Mouse (Mus musculus): Measurements from ENCODE around the gene Wdr63. TPM values are rescaled to one million over a fixed set of nuclear protein-coding genes. Genes with fewer than 3 reads are reported as not detected.

Wdr63 gene
- total and polyA plus RNA-seq, 2 experiments, result 0.17 to 0.18 TPM

DNA sequence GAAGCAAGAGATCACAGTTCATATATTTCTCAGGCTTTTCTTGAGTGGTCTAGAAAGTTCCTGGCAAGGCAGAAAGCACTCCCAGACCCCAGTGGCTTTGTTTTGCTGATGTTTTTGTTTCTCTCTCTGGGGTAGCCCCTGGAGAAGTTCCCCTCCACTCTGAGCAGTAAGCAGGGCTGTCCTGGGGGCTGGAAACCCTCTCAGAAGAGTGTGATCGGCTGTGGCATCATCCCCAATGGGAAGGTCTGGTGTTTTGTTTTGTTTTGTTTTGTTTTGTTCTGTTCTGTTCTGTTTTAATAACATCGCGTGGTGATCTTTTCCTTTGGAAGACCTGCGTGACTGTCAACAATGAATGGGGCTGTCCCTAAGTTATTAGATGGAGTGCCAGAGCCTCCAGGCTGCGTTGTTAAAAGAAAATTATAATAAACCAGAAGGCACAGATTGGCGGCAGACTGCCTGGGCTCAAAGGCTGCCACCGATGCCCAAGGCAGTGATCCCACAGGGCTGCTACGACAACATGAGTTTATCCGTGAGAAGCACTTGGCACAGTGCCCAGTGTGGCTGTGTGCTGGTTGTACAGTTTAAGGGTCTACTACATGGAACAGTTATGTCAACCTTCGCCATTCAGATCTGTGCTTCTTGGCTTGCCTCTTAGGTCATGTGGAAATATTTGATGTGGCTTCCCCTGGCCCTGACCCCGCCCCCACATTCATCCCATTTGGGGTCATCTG is 56.5 kb downstream of the Wdr63 start:
- H3K79me2 ChIP-seq (ENCODE audit: control insufficient read depth, insufficient read depth, low read length), result no peaks in the 10 kb centered on the region
- no peaks in the 10 kb centered on the region for H3K36me3 ChIP-seq (ENCODE audit: control insufficient read depth, insufficient read depth, low read length)
- no peaks in the 10 kb centered on the region for H3K4me1 ChIP-seq (ENCODE audit: control insufficient read depth, insufficient read depth, low read length)
- DNase-seq (ENCODE audit: extremely low read depth, low read depth, low spot score), result no peak
- no peak overlapping the region for H3K9ac ChIP-seq (ENCODE audit: low read depth, low read length)
- no peak overlapping the region for H3K27ac ChIP-seq (replicated peaks; ENCODE audit: insufficient read depth, low read depth, low read length)
- WGBS, result 64% methylated on average over 11 of the region's 11 CpGs
- H3K4me3 ChIP-seq (ENCODE audit: insufficient read depth, low read depth, low read length), result no peak overlapping the region
- no peaks in the 10 kb centered on the region for H3K27me3 ChIP-seq (ENCODE audit: control insufficient read depth, insufficient read depth, low read length)
- TF ChIP-seq POLR2A (IDR thresholded peaks at IDR 0.05; ENCODE audit: extremely low read depth, insufficient read depth, low read length), result no peak
- TF ChIP-seq CTCF (IDR thresholded peaks at IDR 0.05; ENCODE audit: low read depth, low read length), result no peak

DNA sequence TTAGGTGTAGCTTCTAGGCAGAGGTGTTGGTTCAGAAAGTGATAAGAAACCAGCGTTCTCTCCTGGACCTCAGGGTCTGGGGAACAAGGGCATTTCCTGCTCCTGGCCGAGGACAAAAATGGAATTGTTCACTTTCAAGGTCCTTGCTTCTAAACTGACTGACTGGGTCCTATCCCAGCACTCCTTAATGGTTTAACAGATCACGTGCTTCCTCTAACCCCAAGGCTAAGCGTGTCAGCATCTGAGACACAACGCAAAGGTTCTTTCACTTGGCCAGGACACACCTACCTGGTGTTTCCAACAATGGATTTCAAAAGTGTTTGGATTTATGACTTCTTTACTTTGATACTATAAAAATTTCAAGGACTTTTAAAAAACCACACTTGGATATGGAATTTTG is 58.0 kb downstream of the Wdr63 start:
- H3K9ac ChIP-seq (ENCODE audit: low read depth, low read length), result no peak overlapping the region
- 80% methylated on average over 5 of the region's 5 CpGs for WGBS
- TF ChIP-seq POLR2A (IDR thresholded peaks at IDR 0.05; ENCODE audit: extremely low read depth, insufficient read depth, low read length) (no peak), CTCF (IDR thresholded peaks at IDR 0.05; ENCODE audit: low read depth, low read length) (no peak)
- H3K27me3 ChIP-seq (ENCODE audit: control insufficient read depth, insufficient read depth, low read length), result no peaks in the 10 kb centered on the region
- H3K36me3 ChIP-seq (ENCODE audit: control insufficient read depth, insufficient read depth, low read length), result no peaks in the 10 kb centered on the region
- H3K4me3 ChIP-seq (ENCODE audit: insufficient read depth, low read depth, low read length), result no peak overlapping the region
- DNase-seq (ENCODE audit: extremely low read depth, low read depth, low spot score), result no peak
- H3K4me1 ChIP-seq (ENCODE audit: control insufficient read depth, insufficient read depth, low read length), result no peaks in the 10 kb centered on the region
- H3K27ac ChIP-seq (replicated peaks; ENCODE audit: insufficient read depth, low read depth, low read length), result no peak overlapping the region
- H3K79me2 ChIP-seq (ENCODE audit: control insufficient read depth, insufficient read depth, low read length), result no peaks in the 10 kb centered on the region

DNA sequence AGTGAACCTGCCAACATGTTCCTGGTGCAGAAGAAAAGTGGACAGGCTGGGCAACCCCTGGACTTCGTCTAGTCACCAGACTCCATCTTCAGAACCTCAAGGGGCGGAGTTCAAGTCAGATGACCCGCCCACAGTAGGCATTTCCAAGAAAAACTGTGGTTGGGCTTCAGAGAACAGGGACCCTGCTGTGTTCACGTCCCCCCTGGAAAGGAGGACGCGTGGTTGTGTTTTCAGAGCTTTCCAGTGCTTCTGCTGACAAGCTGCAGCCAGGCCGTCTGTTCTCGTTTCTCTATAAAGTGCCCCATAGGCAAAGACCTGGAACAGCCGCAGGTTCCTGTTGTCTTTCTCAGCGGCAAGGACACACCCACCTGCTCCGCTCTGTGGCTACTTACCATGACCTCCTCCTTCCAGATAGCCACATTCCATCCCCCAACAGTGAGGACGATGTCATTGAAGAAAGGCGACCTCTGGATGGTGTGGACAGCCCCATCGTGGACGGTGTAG is 60.2 kb downstream of the Wdr63 start:
- no peaks in the 10 kb centered on the region for H3K79me2 ChIP-seq (ENCODE audit: control insufficient read depth, insufficient read depth, low read length)
- H3K27ac ChIP-seq (replicated peaks; ENCODE audit: insufficient read depth, low read depth, low read length), result no peak overlapping the region
- no peak overlapping the region for H3K4me3 ChIP-seq (ENCODE audit: insufficient read depth, low read depth, low read length)
- H3K9ac ChIP-seq (ENCODE audit: low read depth, low read length), result no peak overlapping the region
- no peaks in the 10 kb centered on the region for H3K4me1 ChIP-seq (ENCODE audit: control insufficient read depth, insufficient read depth, low read length)
- H3K27me3 ChIP-seq (ENCODE audit: control insufficient read depth, insufficient read depth, low read length), result no peaks in the 10 kb centered on the region
- H3K36me3 ChIP-seq (ENCODE audit: control insufficient read depth, insufficient read depth, low read length), result no peaks in the 10 kb centered on the region
- no peak for TF ChIP-seq POLR2A (IDR thresholded peaks at IDR 0.05; ENCODE audit: extremely low read depth, insufficient read depth, low read length)
- TF ChIP-seq CTCF (IDR thresholded peaks at IDR 0.05; ENCODE audit: low read depth, low read length), result no peak
- DNase-seq (ENCODE audit: extremely low read depth, low read depth, low spot score), result no peak
- 29% methylated on average over 15 of the region's 15 CpGs for WGBS

DNA sequence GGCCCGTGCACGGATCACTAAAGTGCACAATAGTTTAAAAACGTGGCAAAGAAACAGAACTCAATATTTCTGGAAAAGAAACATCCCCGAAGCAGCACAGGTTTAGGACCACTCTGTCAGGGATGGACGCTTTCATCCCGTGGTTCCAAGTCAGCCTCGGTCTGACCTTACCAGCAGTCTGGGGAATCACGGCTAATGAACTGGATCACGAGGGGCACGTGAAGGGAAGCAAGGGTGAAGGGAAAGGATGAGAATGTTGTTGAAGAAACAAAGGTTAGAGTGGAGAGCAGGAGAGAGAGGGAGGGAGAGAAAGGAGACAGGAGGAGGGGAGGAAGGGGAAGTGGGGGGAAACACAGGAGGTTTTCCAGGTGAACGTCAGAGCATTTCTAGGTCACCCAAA is 61.9 kb downstream of the Wdr63 start:
- WGBS, result 81% methylated on average over 11 of the region's 11 CpGs
- H3K79me2 ChIP-seq (ENCODE audit: control insufficient read depth, insufficient read depth, low read length), result no peaks in the 10 kb centered on the region

DNA sequence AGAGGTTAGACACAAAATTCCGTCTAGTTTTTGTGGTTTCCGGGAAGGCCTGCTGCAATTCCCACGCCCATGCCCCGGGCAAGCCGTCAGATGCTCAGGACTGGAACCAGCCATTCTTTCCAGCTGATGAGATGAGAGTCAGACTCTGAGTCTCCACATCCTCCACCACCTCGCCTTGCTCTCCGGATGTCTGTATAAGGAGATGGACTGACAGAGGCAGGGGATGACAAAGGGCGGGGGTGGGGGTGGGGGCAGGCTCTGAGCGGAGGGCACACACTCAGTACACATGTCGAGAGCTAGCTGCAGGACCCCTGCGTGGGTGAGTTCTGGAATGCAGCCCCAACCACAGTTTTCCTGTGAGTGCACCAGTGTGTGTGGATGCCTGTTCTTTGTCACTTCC is 63.0 kb downstream of the Wdr63 start:
- no peak for DNase-seq (ENCODE audit: extremely low read depth, low read depth, low spot score)
- TF ChIP-seq CTCF (IDR thresholded peaks at IDR 0.05; ENCODE audit: low read depth, low read length) (no peak), POLR2A (IDR thresholded peaks at IDR 0.05; ENCODE audit: extremely low read depth, insufficient read depth, low read length) (no peak)
- H3K27me3 ChIP-seq (ENCODE audit: control insufficient read depth, insufficient read depth, low read length), result no peaks in the 10 kb centered on the region
- H3K9ac ChIP-seq (ENCODE audit: low read depth, low read length), result no peak overlapping the region
- no peaks in the 10 kb centered on the region for H3K79me2 ChIP-seq (ENCODE audit: control insufficient read depth, insufficient read depth, low read length)
- 64% methylated on average over 11 of the region's 11 CpGs for WGBS
- H3K27ac ChIP-seq (replicated peaks; ENCODE audit: insufficient read depth, low read depth, low read length), result no peak overlapping the region
- H3K4me1 ChIP-seq (ENCODE audit: control insufficient read depth, insufficient read depth, low read length), result no peaks in the 10 kb centered on the region
- no peaks in the 10 kb centered on the region for H3K36me3 ChIP-seq (ENCODE audit: control insufficient read depth, insufficient read depth, low read length)
- H3K4me3 ChIP-seq (ENCODE audit: insufficient read depth, low read depth, low read length), result no peak overlapping the region

More for the DNA sequence above, 61.9 kb downstream of the Wdr63 start:
- Histone ChIP-seq H3K4me3 (ENCODE audit: insufficient read depth, low read depth, low read length) (no peak overlapping the region), H3K27me3 (ENCODE audit: control insufficient read depth, insufficient read depth, low read length) (no peaks in the 10 kb centered on the region), H3K9ac (ENCODE audit: low read depth, low read length) (no peak overlapping the region), H3K36me3 (ENCODE audit: control insufficient read depth, insufficient read depth, low read length) (no peaks in the 10 kb centered on the region), H3K4me1 (ENCODE audit: control insufficient read depth, insufficient read depth, low read length) (no peaks in the 10 kb centered on the region), H3K27ac (replicated peaks; ENCODE audit: insufficient read depth, low read depth, low read length) (no peak overlapping the region)
- no peak for DNase-seq (ENCODE audit: extremely low read depth, low read depth, low spot score)
- no peak for TF ChIP-seq CTCF (IDR thresholded peaks at IDR 0.05; ENCODE audit: low read depth, low read length)
- no peak for TF ChIP-seq POLR2A (IDR thresholded peaks at IDR 0.05; ENCODE audit: extremely low read depth, insufficient read depth, low read length)

DNA sequence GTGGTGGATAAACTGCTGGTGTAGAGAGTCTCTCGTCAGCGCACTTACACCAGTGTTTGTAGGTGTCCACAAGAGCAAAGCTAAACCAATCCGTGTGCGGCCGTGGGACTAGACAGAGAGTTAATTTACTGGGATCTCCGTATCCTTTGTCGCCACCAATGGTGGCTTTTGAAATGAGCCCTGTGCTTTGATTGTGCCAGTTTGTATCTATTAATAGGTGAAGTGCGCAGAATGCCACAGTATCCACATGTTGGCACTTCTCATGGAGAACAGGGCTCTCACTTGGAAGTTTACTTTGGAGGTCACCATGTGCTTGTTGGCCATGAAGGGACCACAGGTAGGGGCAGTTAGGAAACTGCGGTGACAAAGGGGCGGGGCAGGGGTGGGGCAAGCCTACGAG is 66.5 kb downstream of the Wdr63 start:
- Histone ChIP-seq H3K27ac (replicated peaks; ENCODE audit: insufficient read depth, low read depth, low read length) (no peak overlapping the region), H3K4me3 (ENCODE audit: insufficient read depth, low read depth, low read length) (no peak overlapping the region), H3K9ac (ENCODE audit: low read depth, low read length) (no peak overlapping the region), H3K79me2 (ENCODE audit: control insufficient read depth, insufficient read depth, low read length) (no peaks in the 10 kb centered on the region), H3K27me3 (ENCODE audit: control insufficient read depth, insufficient read depth, low read length) (peaks cover 2% of the 10 kb centered on the region; the same call in 1 of the 2 replicates), H3K36me3 (ENCODE audit: control insufficient read depth, insufficient read depth, low read length) (no peaks in the 10 kb centered on the region), H3K4me1 (ENCODE audit: control insufficient read depth, insufficient read depth, low read length) (no peaks in the 10 kb centered on the region; the same call in 1 of the 2 replicates)
- no peak for DNase-seq (ENCODE audit: extremely low read depth, low read depth, low spot score)
- 94% methylated on average over 11 of the region's 11 CpGs for WGBS
- TF ChIP-seq CTCF (IDR thresholded peaks at IDR 0.05; ENCODE audit: low read depth, low read length), result no peak
- TF ChIP-seq POLR2A (IDR thresholded peaks at IDR 0.05; ENCODE audit: extremely low read depth, insufficient read depth, low read length), result no peak

All from liver, adult 2 months (tissue).